Mouse (Mus musculus): ENCODE data around the gene BC048562. TPM values are rescaled to one million over a fixed set of nuclear protein-coding genes. Genes with fewer than 3 reads are reported as not detected.

Gene BC048562
- total RNA-seq, 2 experiments from 2014 or later: not detected

DNA sequence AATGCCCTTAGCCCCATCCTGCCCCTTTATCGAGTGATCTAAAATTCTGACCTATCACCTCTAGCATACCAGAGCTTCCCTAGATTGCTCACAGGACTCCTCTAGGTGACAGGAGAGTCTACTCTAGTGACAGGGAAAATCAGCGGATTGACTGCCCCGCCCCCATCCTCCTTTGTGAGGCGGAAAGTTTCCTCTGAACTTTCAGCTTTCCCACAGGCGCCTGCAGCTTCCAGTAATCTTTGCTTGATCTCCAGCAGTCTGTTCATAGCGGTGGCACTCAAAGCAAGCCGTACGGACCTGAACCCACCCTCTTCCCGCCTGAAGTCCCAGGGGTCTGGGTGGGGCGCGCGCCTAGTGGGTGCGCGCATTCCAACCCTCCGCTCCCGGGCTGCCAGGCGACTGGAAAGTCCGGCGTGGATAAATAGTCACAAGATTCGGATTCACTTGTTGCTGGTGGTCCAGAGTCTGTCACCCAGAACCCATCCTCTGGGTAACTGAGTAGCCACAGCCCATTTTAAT, 42.4 kb downstream of the BC048562 start:
- peak; percentile 91 to 92 for DNase-seq
- intact Hi-C loops (cut with DNase I): loop anchor here (2.0 kb wide), 1 partner anchor 18 kb away; the partner anchor contains the start of genes Ccdc71 and Klhdc8b

- no peak for DNase-seq
- intact Hi-C loops (cut with DNase I): loop anchor here (2.0 kb wide), 1 partner anchor 18 kb away; the partner anchor contains the start of genes Ccdc71 and Klhdc8b
Measured at GRCm38 (mm10) chr9:108479241-108479640, 43.0 kb downstream of the BC048562 start.

DNA sequence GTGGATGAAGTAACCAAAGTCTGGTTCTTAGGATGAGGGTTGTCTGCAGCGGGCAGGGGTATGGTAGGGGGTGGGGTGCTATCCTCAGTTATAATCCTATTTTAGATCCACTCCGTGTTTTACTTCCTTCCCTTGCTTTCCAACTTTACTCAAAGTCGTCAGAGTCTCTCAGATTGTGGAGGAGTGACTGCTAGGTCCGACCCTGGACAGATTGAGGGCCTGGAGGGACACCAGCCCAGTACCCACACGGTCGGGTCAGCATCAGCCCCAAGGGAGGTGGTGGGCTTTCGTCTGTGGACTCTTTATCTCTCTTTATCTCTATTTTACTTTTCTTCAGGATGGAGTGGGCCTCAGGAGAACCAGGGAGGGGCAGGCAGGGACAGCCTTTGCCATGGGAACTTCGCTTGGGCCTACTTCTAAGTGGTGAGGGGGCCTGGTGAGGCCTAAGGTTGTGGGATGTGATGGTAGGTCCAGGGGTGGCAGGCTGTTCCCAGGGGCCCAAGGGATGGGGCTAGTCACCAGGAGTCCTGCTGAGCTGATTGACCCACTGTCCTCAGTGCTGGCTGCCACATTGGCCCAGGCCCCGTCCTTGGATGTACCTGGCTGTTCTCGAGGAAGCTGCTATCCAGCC, 43.6 kb downstream of the BC048562 start, which contains the start of gene Lamb2:
Gene Lamb2 (plus strand): TSS at position 16 of the 631 bp plus-strand sequence.
- intact Hi-C loops (cut with DNase I): loop anchor here (2.0 kb wide), 1 partner anchor 19 kb away; the partner anchor contains the start of genes Ccdc71 and Klhdc8b
- DNase-seq: peak; percentile 57 to 60

GRCm38 (mm10) chr9:108480813-108481519, 44.7 kb downstream of the BC048562 start:
- no peak for DNase-seq
- intact Hi-C loops (cut with DNase I): no loop called here

DNA sequence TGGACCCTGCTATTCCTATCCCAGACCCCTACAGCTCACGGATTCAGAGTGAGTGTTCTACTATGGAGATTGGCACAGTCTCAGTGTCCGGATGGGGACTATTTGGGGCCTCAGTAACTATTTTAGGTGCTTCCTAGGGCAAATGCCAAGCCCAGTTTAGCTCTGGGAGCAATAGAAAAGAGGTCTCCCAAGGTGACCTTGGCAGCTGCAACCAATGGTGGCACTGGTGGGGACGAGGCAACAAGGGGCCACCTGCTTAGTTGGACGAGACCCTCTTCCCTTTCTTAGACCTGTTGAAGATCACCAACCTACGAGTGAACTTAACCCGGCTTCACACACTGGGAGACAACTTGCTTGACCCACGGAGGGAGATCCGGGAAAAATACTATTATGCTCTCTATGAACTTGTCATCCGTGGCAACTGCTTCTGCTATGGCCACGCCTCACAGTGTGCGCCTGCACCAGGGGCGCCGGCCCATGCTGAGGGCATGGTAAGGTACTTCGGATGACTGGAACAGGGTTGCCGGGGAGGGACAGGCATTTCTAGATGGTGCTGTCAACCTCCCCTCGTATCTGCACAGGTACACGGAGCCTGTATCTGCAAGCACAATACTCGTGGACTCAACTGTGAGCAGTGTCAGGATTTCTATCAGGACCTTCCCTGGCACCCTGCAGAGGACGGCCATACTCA, 45.4 kb downstream of the BC048562 start:
- peak in 1 of 2 experiments; percentile 45 for DNase-seq
- intact Hi-C loops (cut with DNase I): no loop called here

GRCm38 (mm10) chr9:108483051-108483790, 46.9 kb downstream of the BC048562 start:
- no peak for DNase-seq
- intact Hi-C loops (cut with DNase I): no loop called here

DNA sequence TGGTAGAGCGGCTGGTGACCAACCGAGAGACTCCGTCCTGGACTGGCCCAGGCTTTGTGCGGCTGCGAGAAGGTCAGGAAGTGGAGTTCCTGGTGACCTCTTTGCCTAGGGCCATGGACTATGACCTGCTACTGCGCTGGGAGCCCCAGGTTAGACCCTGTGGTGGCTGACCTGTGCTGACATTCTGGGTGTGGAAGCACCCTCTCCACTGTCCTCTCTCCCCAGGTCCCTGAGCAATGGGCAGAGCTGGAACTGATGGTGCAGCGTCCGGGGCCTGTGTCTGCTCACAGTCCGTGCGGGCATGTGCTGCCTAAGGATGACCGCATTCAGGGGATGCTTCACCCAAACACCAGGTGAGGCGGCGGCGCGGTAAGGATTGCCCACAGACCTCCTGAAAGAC, 47.7 kb downstream of the BC048562 start:
- intact Hi-C loops (cut with DNase I): no loop called here

GRCm38 (mm10) chr9:108485301-108485875, 49.1 kb downstream of the BC048562 start:
- intact Hi-C loops (cut with DNase I): no loop called here
- DNase-seq: no peak

More for the DNA sequence above, 47.7 kb downstream of the BC048562 start:
- DNase-seq: no peak

GRCm38 (mm10) chr9:108486973-108487530, 50.8 kb downstream of the BC048562 start:
- intact Hi-C loops (cut with DNase I): no loop called here
- no peak for DNase-seq

DNA sequence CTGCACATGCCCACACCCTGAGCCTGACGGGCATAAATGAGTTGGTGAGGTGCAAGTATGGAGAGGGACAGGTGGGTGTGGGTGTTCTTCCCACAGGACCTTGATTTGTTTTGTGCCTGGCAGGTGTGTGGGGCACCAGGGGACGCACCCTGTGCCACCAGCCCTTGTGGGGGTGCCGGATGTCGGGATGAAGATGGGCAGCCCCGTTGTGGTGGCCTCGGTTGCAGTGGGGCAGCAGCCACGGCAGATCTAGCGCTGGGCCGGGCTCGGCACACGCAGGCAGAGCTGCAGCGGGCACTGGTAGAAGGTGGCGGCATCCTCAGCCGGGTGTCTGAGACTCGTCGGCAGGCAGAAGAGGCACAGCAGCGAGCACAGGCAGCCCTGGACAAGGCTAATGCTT, 52.1 kb downstream of the BC048562 start:
- intact Hi-C loops (cut with DNase I): no loop called here
- no peak for DNase-seq

- intact Hi-C loops (cut with DNase I): no loop called here
- no peak for DNase-seq
Measured at GRCm38 (mm10) chr9:108489215-108489614, 52.9 kb downstream of the BC048562 start.

DNA sequence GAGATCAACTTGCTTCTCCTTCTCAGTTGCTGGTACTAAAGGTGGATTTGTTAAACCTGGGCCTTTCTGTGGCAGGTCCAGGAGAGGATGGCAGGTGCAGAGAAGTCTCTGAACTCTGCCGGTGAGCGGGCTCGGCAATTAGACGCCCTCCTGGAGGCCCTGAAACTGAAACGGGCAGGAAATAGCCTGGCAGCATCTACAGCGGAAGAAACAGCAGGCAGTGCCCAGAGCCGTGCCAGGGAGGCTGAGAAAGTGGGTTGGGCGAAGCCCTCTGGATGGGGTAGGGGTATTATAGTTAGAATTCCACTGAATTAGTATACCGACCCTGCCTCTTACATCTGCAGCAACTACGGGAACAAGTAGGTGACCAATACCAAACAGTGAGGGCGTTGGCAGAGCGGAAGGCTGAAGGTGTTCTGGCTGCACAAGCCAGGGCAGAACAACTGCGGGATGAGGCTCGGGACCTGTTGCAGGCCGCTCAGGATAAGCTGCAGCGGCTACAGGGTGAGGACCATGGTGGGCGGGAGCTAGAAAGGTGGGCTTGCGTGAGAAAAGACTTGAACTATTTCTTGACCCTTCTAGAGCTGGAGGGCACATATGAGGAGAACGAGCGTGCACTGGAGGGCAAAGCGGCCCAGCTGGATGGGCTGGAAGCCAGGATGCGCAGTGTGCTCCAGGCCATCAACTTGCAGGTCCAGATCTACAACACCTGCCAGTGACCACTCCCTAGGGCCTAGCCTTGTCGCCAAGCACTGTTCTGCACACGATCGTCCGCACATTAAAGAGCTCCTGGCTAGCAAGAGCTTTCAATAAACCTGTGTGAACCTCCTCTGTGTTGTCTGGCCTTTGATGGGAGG, 53.6 kb downstream of the BC048562 start:
- DNase-seq: no peak
- intact Hi-C loops (cut with DNase I): loop anchor here (2.0 kb wide), 1 partner anchor 17 kb away; the partner anchor contains the start of gene Qars

DNA sequence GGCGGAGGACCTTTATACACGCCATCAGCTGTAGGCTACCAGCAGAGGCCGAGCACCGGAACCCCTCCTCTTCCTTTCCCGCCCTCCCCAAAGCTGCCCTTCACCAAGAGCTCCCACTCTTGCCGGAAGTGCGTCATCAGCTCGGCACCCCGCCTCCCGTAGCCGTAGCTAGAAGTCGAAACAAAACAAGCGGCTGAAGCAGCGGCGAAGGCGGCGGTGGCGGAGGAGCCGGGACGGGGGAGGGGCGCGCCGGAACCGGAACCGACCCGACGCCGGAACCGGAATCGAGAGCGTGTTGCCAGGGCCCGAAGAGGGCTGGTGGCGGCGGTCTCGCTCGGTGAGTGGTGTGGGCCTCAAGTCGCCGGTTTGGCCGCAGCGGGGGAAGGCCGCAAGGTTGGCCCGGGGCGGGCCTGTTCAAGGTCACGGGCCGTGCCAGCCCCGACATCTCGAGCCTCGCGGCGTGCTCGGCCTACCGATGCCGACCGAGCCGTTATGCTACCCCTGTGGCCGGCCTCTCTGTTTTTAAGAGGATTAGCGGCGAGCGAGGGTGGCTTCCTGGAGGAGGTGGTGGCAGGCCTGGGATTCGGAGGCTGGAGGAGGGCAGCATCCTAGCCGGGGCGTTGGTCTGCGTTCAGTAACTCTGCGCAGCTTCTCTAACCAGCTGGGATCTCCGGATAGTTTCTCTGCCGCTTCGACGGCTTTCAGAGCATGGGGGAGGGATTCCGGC, 54.4 kb downstream of the BC048562 start, which contains the start of gene Usp19:
Gene Usp19 (plus strand): TSS at position 44 of the 727 bp plus-strand sequence.
- peak; percentile 95 to 97 for DNase-seq
- intact Hi-C loops (cut with DNase I): loop anchor here (2.0 kb wide), 1 partner anchor 16 kb away; the partner anchor contains the start of gene Qars

GRCm38 (mm10) chr9:108491286-108491580, 55.0 kb downstream of the BC048562 start:
- DNase-seq: no peak

GRCm38 (mm10) chr9:108492043-108492750, 55.9 kb downstream of the BC048562 start:
- DNase-seq: peak in 1 of 2 experiments; percentile 40
- intact Hi-C loops (cut with DNase I): no loop called here

More at GRCm38 (mm10) chr9:108491286-108491580, 55.0 kb downstream of the BC048562 start:
- intact Hi-C loops (cut with DNase I): loop anchor here (2.0 kb wide), 1 partner anchor 16 kb away; the partner anchor contains the start of gene Qars

- intact Hi-C loops (cut with DNase I): no loop called here
- no peak for DNase-seq
Measured at GRCm38 (mm10) chr9:108493246-108493645, 57.0 kb downstream of the BC048562 start.
